Comparison of ENCODE assay signal across 9 mouse cellular contexts in genomic region chr4:102783063-102783748, GRCm38 (mm10). TPM values are rescaled to one million over a fixed set of nuclear protein-coding genes. Genes with fewer than 3 reads are reported as not detected.
A peak's percentile ranks its signal among the peaks of the same experiment; 100 is the strongest.
DNase-seq lines count a peak whose midpoint lies in the region; ATAC-seq lines count a peak whose summit lies in the region.
"Had no signal": no experiment of that assay in that cellular context is flagged by ENCODE, and none has a peak within 500 bp of the region (broad histone marks: within the 10 kb centered on the region; RNA-seq: fewer than 3 reads in every experiment).

No protein-coding gene starts in this region.

- no peaks in the 10 kb centered on the region for H3K27me3 ChIP-seq in forebrain, embryonic 16.5 days (replicated peaks; ENCODE audit: control insufficient read depth, insufficient read depth, low read length)
- H3K27me3 ChIP-seq in forebrain, embryonic 15.5 days, result no peaks in the 10 kb centered on the region
- no peaks in the 10 kb centered on the region for H3K27me3 ChIP-seq in midbrain, embryonic 16.5 days (ENCODE audit: control insufficient read depth, insufficient read depth, low read depth, low read length)
- H3K27me3 ChIP-seq in midbrain, embryonic 15.5 days (replicated peaks), result no peaks in the 10 kb centered on the region
- H3K27me3 ChIP-seq in stomach, embryonic 16.5 days (ENCODE audit: control insufficient read depth, insufficient read depth, low read length), result no peaks in the 10 kb centered on the region
- H3K27me3 ChIP-seq: megakaryocyte, embryonic 14.5 days had no signal

- H3K36me3 ChIP-seq in forebrain, embryonic 16.5 days (ENCODE audit: control insufficient read depth, insufficient read depth), result no peaks in the 10 kb centered on the region
- no peaks in the 10 kb centered on the region for H3K36me3 ChIP-seq in forebrain, embryonic 15.5 days
- no peaks in the 10 kb centered on the region for H3K36me3 ChIP-seq in midbrain, embryonic 16.5 days (ENCODE audit: control insufficient read depth, insufficient read depth, low read length)
- no peaks in the 10 kb centered on the region for H3K36me3 ChIP-seq in midbrain, embryonic 15.5 days (replicated peaks)
- no peaks in the 10 kb centered on the region for H3K36me3 ChIP-seq in stomach, embryonic 16.5 days (ENCODE audit: control insufficient read depth, insufficient read depth, low read length)

- peak; percentile 43; the same call in 1 of the 2 replicates for ATAC-seq in forebrain, embryonic 16.5 days
- ATAC-seq in forebrain, embryonic 15.5 days (replicated peaks), result no peak
- ATAC-seq in midbrain, embryonic 16.5 days, result peak; percentile 46; the same call in 1 of the 2 replicates
- ATAC-seq in midbrain, embryonic 15.5 days (replicated peaks), result no peak
- ATAC-seq in stomach, embryonic 16.5 days (ENCODE audit: insufficient read depth, low FRiP score), result peak; percentile 57; the same call in 1 of the 2 replicates

- H3K27ac ChIP-seq in forebrain, embryonic 16.5 days (ENCODE audit: low read length), result 0 out of 2 replicates have a peak overlapping the region, but pooled peaks have one; percentile 41
- no peak overlapping the region for H3K27ac ChIP-seq in forebrain, embryonic 15.5 days (replicated peaks)
- H3K27ac ChIP-seq in midbrain, embryonic 16.5 days (ENCODE audit: low read length), result 0 out of 2 replicates have a peak overlapping the region, but pooled peaks have one; percentile 20
- H3K27ac ChIP-seq in midbrain, embryonic 15.5 days, result no peak overlapping the region
- H3K27ac ChIP-seq in stomach, embryonic 16.5 days (ENCODE audit: low read length), result peak overlapping the region; percentile 8; the same call in 1 of the 2 replicates

- WGBS in forebrain, embryonic 16.5 days, result 73% methylated on average over 7 of the region's 7 CpGs
- 72% methylated on average over 7 of the region's 7 CpGs for WGBS in forebrain, embryonic 15.5 days
- 76% methylated on average over 7 of the region's 7 CpGs for WGBS in midbrain, embryonic 16.5 days
- WGBS in midbrain, embryonic 15.5 days, result 79% methylated on average over 7 of the region's 7 CpGs
- 49% methylated on average over 7 of the region's 7 CpGs for WGBS in stomach, embryonic 16.5 days

- H3K4me1 ChIP-seq in forebrain, embryonic 16.5 days (replicated peaks; ENCODE audit: control insufficient read depth, insufficient read depth, low read length), result 0 out of 2 replicates have a peak, but pooled peaks cover 3% of the 10 kb centered on the region
- H3K4me1 ChIP-seq in forebrain, embryonic 15.5 days, result peaks cover 10% of the 10 kb centered on the region
- H3K4me1 ChIP-seq in midbrain, embryonic 16.5 days (ENCODE audit: control insufficient read depth, insufficient read depth, low read length), result peaks cover 3% of the 10 kb centered on the region; the same call in 1 of the 2 replicates
- H3K4me1 ChIP-seq in midbrain, embryonic 15.5 days, result peaks cover 4% of the 10 kb centered on the region; the same call in 1 of the 2 replicates
- H3K4me1 ChIP-seq in stomach, embryonic 16.5 days (ENCODE audit: control insufficient read depth, insufficient read depth, low read length), result peaks cover 3% of the 10 kb centered on the region; the same call in 1 of the 2 replicates
- H3K4me1 ChIP-seq: megakaryocyte, embryonic 14.5 days had no signal

- no peak overlapping the region for H3K4me3 ChIP-seq in forebrain, embryonic 16.5 days (replicated peaks; ENCODE audit: low read length)
- no peak overlapping the region for H3K4me3 ChIP-seq in forebrain, embryonic 15.5 days
- no peak overlapping the region for H3K4me3 ChIP-seq in midbrain, embryonic 16.5 days (ENCODE audit: low read depth, low read length)
- no peak overlapping the region for H3K4me3 ChIP-seq in midbrain, embryonic 15.5 days
- no peak overlapping the region for H3K4me3 ChIP-seq in stomach, embryonic 16.5 days (replicated peaks; ENCODE audit: low read length)
- H3K4me3 ChIP-seq: megakaryocyte, embryonic 14.5 days had no signal

- H3K9me3 ChIP-seq in forebrain, embryonic 16.5 days (ENCODE audit: control insufficient read depth, low read length), result no peaks in the 10 kb centered on the region
- H3K9me3 ChIP-seq in forebrain, embryonic 15.5 days, result no peaks in the 10 kb centered on the region
- no peaks in the 10 kb centered on the region for H3K9me3 ChIP-seq in midbrain, embryonic 16.5 days (replicated peaks; ENCODE audit: control insufficient read depth, low read length, poor library complexity, severe bottlenecking)
- no peaks in the 10 kb centered on the region for H3K9me3 ChIP-seq in midbrain, embryonic 15.5 days
- H3K9me3 ChIP-seq in stomach, embryonic 16.5 days (replicated peaks; ENCODE audit: control insufficient read depth, low read length), result no peaks in the 10 kb centered on the region

- DNase-seq in layer of hippocampus, adult 18-20 months (ENCODE audit: low spot score in 2 of 2), result peak; percentile 32 to 68
- DNase-seq in retina, postnatal 1 day, result no peak
- DNase-seq in testis, postnatal 10 days (ENCODE audit: low spot score), result no peak

- no peak overlapping the region for H3K9ac ChIP-seq in forebrain, embryonic 16.5 days (replicated peaks; ENCODE audit: low read depth, low read length)
- no peak overlapping the region for H3K9ac ChIP-seq in forebrain, embryonic 15.5 days (replicated peaks)
- no peak overlapping the region for H3K9ac ChIP-seq in midbrain, embryonic 16.5 days (ENCODE audit: low read depth, low read length)
- H3K9ac ChIP-seq in midbrain, embryonic 15.5 days, result no peak overlapping the region
- H3K9ac ChIP-seq in stomach, embryonic 16.5 days (ENCODE audit: low read length), result no peak overlapping the region

- no peak overlapping the region for H3K4me2 ChIP-seq in forebrain, embryonic 16.5 days (ENCODE audit: low read length)
- H3K4me2 ChIP-seq in forebrain, embryonic 15.5 days (replicated peaks), result no peak overlapping the region
- H3K4me2 ChIP-seq in midbrain, embryonic 16.5 days (ENCODE audit: low read length), result no peak overlapping the region
- H3K4me2 ChIP-seq in midbrain, embryonic 15.5 days, result no peak overlapping the region
- no peak overlapping the region for H3K4me2 ChIP-seq in stomach, embryonic 16.5 days (ENCODE audit: low read depth, low read length)

RNA-seq across cellular contexts. Expression of gene Sgip1, which starts 42.1 kb away (rescaled TPM):
- polyA plus RNA-seq in forebrain, embryonic 16.5 days (2015; fragmentation: Nextera tagmentation; extraction: Ambion mirVana), result 50.7 and 69.4 TPM in 2 replicates
- 52.7 and 57.3 TPM in 2 replicates for polyA plus RNA-seq in forebrain, embryonic 15.5 days (2015; fragmentation: Nextera tagmentation; extraction: Ambion mirVana)
- polyA plus RNA-seq in midbrain, embryonic 16.5 days (2015; fragmentation: Nextera tagmentation; extraction: Ambion mirVana), result 79.9 and 80.4 TPM in 2 replicates
- 67.5 and 75.2 TPM in 2 replicates for polyA plus RNA-seq in midbrain, embryonic 15.5 days (2015; fragmentation: Nextera tagmentation; extraction: Ambion mirVana)
- total RNA-seq in layer of hippocampus, adult 18-20 months (2021), result 100 to 1,000 TPM; 253 to 278 TPM
- 6.6 and 7.9 TPM in 2 replicates for polyA plus RNA-seq in stomach, embryonic 16.5 days (2015; fragmentation: Nextera tagmentation; extraction: Ambion mirVana)

Comparison
In these comparisons a context has a peak if more than half of its experiments do, and no peak if none do; other contexts are left out.
1. ATAC-seq: peak in forebrain, embryonic 16.5 days (single experiment), midbrain, embryonic 16.5 days (single experiment) and stomach, embryonic 16.5 days (single experiment); none in forebrain, embryonic 15.5 days (single experiment) and midbrain, embryonic 15.5 days (single experiment).
2. H3K27ac ChIP-seq: peak in forebrain, embryonic 16.5 days (single experiment), midbrain, embryonic 16.5 days (single experiment) and stomach, embryonic 16.5 days (single experiment); none in forebrain, embryonic 15.5 days (single experiment) and midbrain, embryonic 15.5 days (single experiment).
3. DNase-seq: peak in layer of hippocampus, adult 18-20 months (2 of 2); none in retina, postnatal 1 day (single experiment) and testis, postnatal 10 days (single experiment).